Mouse (Mus musculus) gastrocnemius, postnatal 25 days (tissue): ENCODE results near the gene Tfap2a. TPM values are rescaled to one million over a fixed set of nuclear protein-coding genes. Genes with fewer than 3 reads are reported as not detected.

Experiments
- DNase-seq: peaks from one replicate; pipeline ENCODE4 v3.0.0; 2022
- long read RNA-seq, 2 experiments: library from polyadenylated mRNA; stranded (forward); transcript quantifications; one replicate each; pipeline ENCODE4 v2.0.0; 2021
- total RNA-seq, 2 experiments: library from RNA; stranded (reverse); gene quantifications; 1 replicate in 1 of 2; 2 replicates in 1 of 2; pipeline ENCODE4 v1.2.3; 2021

The Tfap2a gene
- not detected for total RNA-seq
- long read RNA-seq, experiment 1, result 0 reads
- long read RNA-seq, experiment 2, result 0 reads

- DNase-seq, result no peak
Measured at GRCm38 (mm10) chr13:40738196-40738880, at the start of gene Tfap2a. Gene Tfap2a, minus strand, starts transcription at chr13:40738376.

- DNase-seq, result no peak
Measured at GRCm38 (mm10) chr13:40784202-40784771, 46.1 kb upstream of the Tfap2a start.

GRCm38 (mm10) chr13:40757995-40758394, 19.8 kb upstream of the Tfap2a start:
- no peak for DNase-seq

GRCm38 (mm10) chr13:40756356-40756755, 18.2 kb upstream of the Tfap2a start:
- no peak for DNase-seq

- no peak for DNase-seq
Measured at GRCm38 (mm10) chr13:40754091-40754490, 15.9 kb upstream of the Tfap2a start.

GRCm38 (mm10) chr13:40751889-40752288, 13.7 kb upstream of the Tfap2a start:
- DNase-seq, result no peak

- DNase-seq, result no peak
Measured at GRCm38 (mm10) chr13:40749603-40749905, 11.4 kb upstream of the Tfap2a start.

GRCm38 (mm10) chr13:40748785-40749602, 10.8 kb upstream of the Tfap2a start:
- no peak for DNase-seq

GRCm38 (mm10) chr13:40744111-40744805, 6.1 kb upstream of the Tfap2a start:
- DNase-seq, result no peak

GRCm38 (mm10) chr13:40743221-40743620, 5.0 kb upstream of the Tfap2a start:
- DNase-seq, result no peak

- no peak for DNase-seq
Measured at GRCm38 (mm10) chr13:40741841-40742550, 3.8 kb upstream of the Tfap2a start.

GRCm38 (mm10) chr13:40741436-40741835, 3.3 kb upstream of the Tfap2a start:
- DNase-seq, result no peak

GRCm38 (mm10) chr13:40740727-40741360, 2.7 kb upstream of the Tfap2a start:
- no peak for DNase-seq

GRCm38 (mm10) chr13:40739901-40740300, 1.7 kb upstream of the Tfap2a start:
- no peak for DNase-seq

- no peak for DNase-seq
Measured at GRCm38 (mm10) chr13:40739121-40739650, 1.0 kb upstream of the Tfap2a start.

GRCm38 (mm10) chr13:40737761-40738160, 415 bp downstream of the Tfap2a start:
- DNase-seq, result no peak

GRCm38 (mm10) chr13:40737099-40737498, 1.1 kb downstream of the Tfap2a start:
- no peak for DNase-seq

GRCm38 (mm10) chr13:40736107-40736780, 1.9 kb downstream of the Tfap2a start:
- DNase-seq, result no peak

GRCm38 (mm10) chr13:40735416-40736106, 2.6 kb downstream of the Tfap2a start:
- no peak for DNase-seq
